Mouse (Mus musculus) hindbrain, embryonic 10.5 days (tissue): Measurements from ENCODE around the gene Atrip. TPM values are rescaled to one million over a fixed set of nuclear protein-coding genes. Genes with fewer than 3 reads are reported as not detected.

ENCODE experiments used
- DNase-seq: peaks from one replicate; pipeline ENCODE4 v3.0.0-alpha.2; 2017; ENCODE audit warnings: low spot score
- H3K27ac ChIP-seq: fragments of 300-500 bp; sonication (generic); 2 replicates; pipeline ENCODE4 v1.5.1; 2016; ENCODE audit warnings: mild to moderate bottlenecking, moderate library complexity
- H3K27me3 ChIP-seq: fragments of 300-500 bp; sonication (generic); 2 replicates; pipeline ENCODE4 v1.6.1; 2016; ENCODE audit warnings: mild to moderate bottlenecking; ENCODE audit not compliant: poor library complexity, insufficient read depth, severe bottlenecking
- H3K36me3 ChIP-seq: fragments of 300-500 bp; sonication (generic); 2 replicates; pipeline ENCODE4 v1.6.1; 2016; ENCODE audit warnings: mild to moderate bottlenecking, moderate library complexity
- H3K4me1 ChIP-seq: fragments of 300-500 bp; sonication (generic); replicated peaks from 2 replicates; pipeline ENCODE4 v1.6.1; 2016; ENCODE audit warnings: mild to moderate bottlenecking
- H3K4me3 ChIP-seq: fragments of 300-500 bp; sonication (generic); 2 replicates; pipeline ENCODE4 v1.5.1; 2016; ENCODE audit warnings: mild to moderate bottlenecking, moderate library complexity
- H3K9me3 ChIP-seq: fragments of 300-500 bp; sonication (generic); 2 replicates; pipeline ENCODE4 v1.6.1; 2016; ENCODE audit warnings: mild to moderate bottlenecking, moderate library complexity
- WGBS: fragments of 180-500 bp; shearing (Covaris S2); methylation state at CpG from one replicate; pipeline ENCODE4 v1.1.7; 2016; 5-methylcytosine and 5-hydroxymethylcytosine counted together
- polyA plus RNA-seq: library from polyadenylated mRNA; unstranded; fragments of >200 nt; fragmentation: Nextera tagmentation; extraction: Ambion mirVana; gene quantifications from 2 replicates; pipeline ENCODE4 v1.2.1, GENCODE M21; 2016

The Atrip gene
- polyA plus RNA-seq, 1 experiment from 2014 or later = 30.5 TPM

GRCm38 (mm10) chr9:109053366-109053765 is 20.6 kb downstream of the Atrip start:
- H3K4me1 ChIP-seq = peaks cover 17% of the 10 kb centered on the region
- H3K9me3 ChIP-seq = no peaks in the 10 kb centered on the region
- no peak overlapping the region for H3K4me3 ChIP-seq
- H3K36me3 ChIP-seq = peaks cover 30% of the 10 kb centered on the region
- DNase-seq = no peak
- WGBS = 78% methylated on average over 3 of the region's 3 CpGs
- H3K27me3 ChIP-seq = no peaks in the 10 kb centered on the region
- no peak overlapping the region for H3K27ac ChIP-seq

DNA sequence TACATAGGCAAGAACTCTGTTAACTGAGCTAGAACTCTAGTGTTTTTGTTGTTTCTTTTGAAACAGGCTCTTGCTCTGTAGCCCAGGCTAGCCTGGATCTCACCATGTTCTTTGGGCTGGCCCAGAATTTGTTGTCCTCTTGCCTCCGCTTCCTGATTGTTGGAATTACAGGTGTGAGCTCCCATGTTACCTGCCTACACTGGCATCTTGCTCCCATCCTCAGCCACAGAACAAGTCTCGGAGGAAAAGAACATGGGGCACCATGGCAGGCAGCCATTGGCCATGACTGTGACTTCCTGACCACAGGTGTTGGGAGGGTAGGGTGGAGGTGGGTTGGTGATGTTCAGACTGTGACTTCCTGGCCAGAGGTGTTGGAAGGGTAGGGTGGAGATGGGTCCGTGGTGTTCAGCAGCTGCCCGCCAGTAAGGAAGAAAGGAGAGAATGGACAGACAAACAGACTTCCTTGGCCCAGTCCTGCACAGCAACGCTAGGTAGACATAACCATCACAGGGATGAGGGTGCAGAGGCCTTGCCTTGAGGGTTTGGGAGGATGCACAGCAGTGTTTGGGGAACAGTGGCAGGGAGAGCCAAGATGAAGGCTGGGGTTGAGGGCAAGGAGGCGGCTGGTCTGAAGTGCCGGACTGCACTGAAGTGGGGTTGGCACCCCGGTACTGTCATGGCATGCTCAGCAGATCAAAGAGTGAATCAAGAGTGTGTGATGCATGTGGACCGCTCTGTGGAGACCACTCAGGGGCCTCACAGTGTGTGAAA is 21.2 kb downstream of the Atrip start:
- WGBS = 91% methylated on average over 9 of the region's 9 CpGs
- Histone ChIP-seq H3K27me3 (no peaks in the 10 kb centered on the region), H3K4me3 (no peak overlapping the region), H3K27ac (no peak overlapping the region), H3K9me3 (no peaks in the 10 kb centered on the region), H3K4me1 (peaks cover 17% of the 10 kb centered on the region), H3K36me3 (peaks cover 24% of the 10 kb centered on the region)
- no peak for DNase-seq

DNA sequence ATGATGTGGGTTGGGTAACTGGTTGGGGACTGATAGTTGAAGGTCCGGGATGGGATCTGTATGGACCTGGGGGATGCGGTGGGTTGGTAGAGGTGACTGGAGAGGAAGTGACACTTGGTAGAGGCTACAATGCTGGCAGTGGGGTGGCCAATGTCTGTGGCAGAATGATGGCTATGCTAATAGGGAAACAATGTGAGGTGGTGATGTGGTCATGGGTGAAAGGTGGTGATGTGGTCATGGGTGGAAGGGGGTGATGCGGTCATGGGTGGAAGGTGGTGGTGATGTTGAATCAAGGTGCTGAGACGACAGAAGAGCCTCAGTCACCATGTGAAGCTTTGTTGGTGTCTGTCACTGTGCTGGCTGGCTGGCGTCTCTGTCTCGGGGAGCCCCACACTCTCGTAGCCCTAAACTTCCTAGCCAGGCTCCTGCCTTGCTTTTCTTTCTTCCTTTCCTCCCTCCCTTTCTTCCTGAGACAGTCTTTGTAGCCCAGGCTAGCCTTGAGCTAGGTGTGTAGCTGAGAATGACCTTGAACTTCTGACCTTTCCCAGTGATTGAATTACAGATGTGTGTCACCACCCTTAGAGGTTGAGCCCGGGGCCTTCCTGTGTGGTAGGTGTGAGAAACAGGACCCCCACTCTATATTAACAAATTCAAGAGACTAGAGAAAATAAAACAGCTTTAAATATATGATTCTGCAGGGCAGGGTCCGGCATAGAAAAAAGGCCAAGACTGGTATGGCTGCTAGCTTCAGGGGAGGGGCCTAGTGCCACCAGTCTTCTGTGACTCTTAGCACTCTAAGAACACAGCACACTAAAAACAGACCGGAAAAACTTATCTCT is 22.1 kb downstream of the Atrip start:
- H3K4me1 ChIP-seq = peaks cover 17% of the 10 kb centered on the region
- WGBS = 90% methylated on average over 10 of the region's 10 CpGs

DNA sequence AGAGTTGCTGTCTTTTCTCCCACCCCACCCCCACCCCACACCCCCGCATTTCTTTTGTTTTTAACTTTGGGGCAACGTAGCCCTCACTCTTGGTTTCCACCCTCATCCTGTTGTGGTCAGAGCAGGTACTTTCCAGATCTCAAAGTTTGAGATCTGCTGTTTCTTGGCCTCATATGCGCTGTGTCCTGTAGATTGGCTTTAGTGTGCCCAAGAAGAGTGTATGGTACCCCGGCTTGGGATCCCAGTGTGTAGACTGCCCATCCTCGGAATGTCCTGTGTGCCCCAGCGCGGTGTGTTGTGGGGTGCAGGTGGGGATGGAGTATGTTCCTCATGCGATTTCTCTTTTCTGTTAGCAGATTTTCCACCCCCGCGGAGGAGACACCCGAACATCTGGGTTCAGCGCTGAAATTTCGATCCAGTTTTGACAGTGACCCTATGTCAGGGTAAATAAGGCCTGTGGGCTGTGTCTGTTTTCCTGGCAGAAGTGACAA is 22.9 kb downstream of the Atrip start:
- Histone ChIP-seq H3K4me3 (no peak overlapping the region), H3K36me3 (peaks cover 7% of the 10 kb centered on the region), H3K4me1 (peaks cover 17% of the 10 kb centered on the region), H3K27ac (no peak overlapping the region), H3K9me3 (no peaks in the 10 kb centered on the region), H3K27me3 (no peaks in the 10 kb centered on the region)
- 91% methylated on average over 13 of the region's 13 CpGs for WGBS
- no peak for DNase-seq

More for the DNA sequence above, 22.1 kb downstream of the Atrip start:
- Histone ChIP-seq H3K4me3 (no peak overlapping the region), H3K27me3 (no peaks in the 10 kb centered on the region), H3K36me3 (peaks cover 15% of the 10 kb centered on the region), H3K9me3 (no peaks in the 10 kb centered on the region), H3K27ac (no peak overlapping the region)
- no peak for DNase-seq

DNA sequence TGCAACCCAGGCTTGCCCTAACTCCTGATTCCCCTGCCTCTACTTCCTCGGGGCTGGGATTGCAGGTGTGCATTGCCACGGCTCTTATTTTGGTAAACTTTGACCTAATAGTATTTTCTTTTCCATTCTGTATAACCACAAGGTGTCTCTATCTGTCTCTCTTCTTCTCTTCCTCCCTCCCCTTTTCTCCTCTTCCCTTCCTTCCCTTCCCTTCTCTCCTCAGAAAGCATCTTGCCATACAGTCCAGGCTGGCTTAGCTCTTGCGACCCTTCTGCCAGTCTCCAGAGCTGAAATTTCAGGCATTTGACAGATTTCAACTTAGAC is 23.3 kb downstream of the Atrip start:
- H3K27me3 ChIP-seq = no peaks in the 10 kb centered on the region
- no peaks in the 10 kb centered on the region for H3K9me3 ChIP-seq
- 84% methylated on average over 3 of the region's 3 CpGs for WGBS
- peaks cover 5% of the 10 kb centered on the region; the same call in 1 of the 2 replicates for H3K36me3 ChIP-seq
- H3K4me3 ChIP-seq = no peak overlapping the region
- H3K4me1 ChIP-seq = peaks cover 17% of the 10 kb centered on the region
- no peak overlapping the region for H3K27ac ChIP-seq
- no peak for DNase-seq

DNA sequence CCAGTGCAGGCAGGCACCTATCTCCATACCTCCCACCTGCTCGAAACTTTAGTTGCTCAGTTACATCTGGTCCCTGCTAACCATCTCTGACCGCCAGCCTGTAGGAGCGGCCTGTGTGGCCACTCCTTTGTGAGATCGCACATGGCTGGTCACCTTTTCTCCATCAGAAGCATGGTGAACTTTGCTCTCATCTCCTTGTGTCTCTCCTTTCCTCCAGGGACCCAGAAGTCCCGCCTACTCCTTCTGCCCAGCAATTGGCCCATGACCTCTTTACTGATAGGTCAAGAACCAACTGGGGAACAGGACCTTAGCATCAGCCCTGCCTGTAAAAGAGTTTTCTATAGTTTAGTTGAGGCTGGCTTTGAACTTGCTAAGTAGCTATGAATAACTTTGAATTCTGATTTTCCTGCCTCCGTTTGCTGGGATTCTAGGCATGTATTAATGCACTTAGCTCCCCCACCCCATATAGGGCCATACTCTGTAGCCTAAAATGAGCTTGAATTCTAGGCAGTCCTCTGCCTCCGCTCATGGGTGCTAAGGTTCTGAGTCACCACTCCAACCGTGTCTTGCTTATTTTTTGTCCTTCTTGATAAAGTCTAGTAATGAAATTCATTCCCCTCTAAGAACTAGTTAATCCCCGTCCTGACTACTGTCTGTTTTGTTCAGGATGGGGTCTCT is 23.8 kb downstream of the Atrip start:
- Histone ChIP-seq H3K9me3 (no peaks in the 10 kb centered on the region), H3K4me1 (peaks cover 12% of the 10 kb centered on the region), H3K36me3 (peaks cover 5% of the 10 kb centered on the region; the same call in 1 of the 2 replicates), H3K27me3 (no peaks in the 10 kb centered on the region), H3K4me3 (no peak overlapping the region), H3K27ac (no peak overlapping the region)
- DNase-seq = no peak
- 79% methylated on average over 9 of the region's 9 CpGs for WGBS

GRCm38 (mm10) chr9:109049316-109049715 is 24.6 kb downstream of the Atrip start:
- no peak for DNase-seq
- Histone ChIP-seq H3K4me1 (peaks cover 5% of the 10 kb centered on the region), H3K36me3 (0 out of 2 replicates have a peak, but pooled peaks cover 5% of the 10 kb centered on the region), H3K27ac (no peak overlapping the region), H3K9me3 (no peaks in the 10 kb centered on the region), H3K4me3 (no peak overlapping the region), H3K27me3 (no peaks in the 10 kb centered on the region)
- WGBS = 77% methylated on average over 7 of the region's 7 CpGs

DNA sequence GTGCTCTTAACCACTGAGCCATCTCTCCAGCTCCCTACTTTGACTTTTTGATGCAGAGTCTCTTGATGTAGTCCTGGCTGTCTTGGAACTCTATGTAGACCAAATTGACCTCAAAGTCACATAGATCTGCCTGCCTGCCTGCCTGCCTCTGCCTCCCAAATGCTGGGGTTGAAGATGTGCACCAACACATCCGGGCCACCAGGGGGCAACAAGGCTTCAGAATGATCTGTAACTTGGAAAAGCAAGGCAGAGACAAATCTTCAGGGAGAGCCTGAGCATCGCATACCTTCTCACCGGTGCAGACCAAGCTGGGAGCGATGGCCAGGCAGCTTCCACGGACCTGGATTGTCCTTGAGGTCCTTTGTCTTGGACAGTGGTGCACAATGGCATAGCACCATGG is 27.6 kb downstream of the Atrip start:
- Histone ChIP-seq H3K27ac (no peak overlapping the region), H3K9me3 (no peaks in the 10 kb centered on the region), H3K36me3 (0 out of 2 replicates have a peak, but pooled peaks cover 1% of the 10 kb centered on the region), H3K4me3 (no peak overlapping the region), H3K27me3 (no peaks in the 10 kb centered on the region), H3K4me1 (no peaks in the 10 kb centered on the region)
- DNase-seq = peak; percentile 57
- WGBS = 46% methylated on average over 5 of the region's 5 CpGs

DNA sequence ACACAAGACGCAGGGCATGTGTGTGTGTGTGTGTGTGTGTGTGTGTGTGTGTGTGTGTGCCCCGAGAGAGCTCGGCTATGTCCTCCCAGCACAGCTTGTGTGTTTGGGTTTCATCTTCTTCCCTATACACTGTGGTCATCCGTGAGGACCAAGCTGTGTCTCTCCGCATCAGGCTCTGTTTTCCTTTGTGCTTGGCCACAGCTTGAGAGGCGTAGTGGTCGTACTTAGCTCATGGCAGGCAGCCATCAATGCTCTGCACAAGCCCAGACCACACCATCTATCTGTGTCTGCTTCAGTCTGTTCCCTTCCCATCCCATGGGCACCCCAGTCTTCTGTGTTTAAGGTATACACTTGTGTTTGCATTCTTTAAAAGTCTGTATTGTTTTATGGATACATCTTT is 32.6 kb downstream of the Atrip start:
- DNase-seq = no peak
- H3K27me3 ChIP-seq = peaks cover 17% of the 10 kb centered on the region; the same call in 1 of the 2 replicates
- 89% methylated on average over 7 of the region's 7 CpGs for WGBS
- peaks cover 32% of the 10 kb centered on the region for H3K4me1 ChIP-seq
- H3K4me3 ChIP-seq = no peak overlapping the region
- H3K9me3 ChIP-seq = no peaks in the 10 kb centered on the region
- no peaks in the 10 kb centered on the region for H3K36me3 ChIP-seq
- H3K27ac ChIP-seq = no peak overlapping the region

GRCm38 (mm10) chr9:109040906-109041305 is 33.0 kb downstream of the Atrip start:
- Histone ChIP-seq H3K9me3 (no peaks in the 10 kb centered on the region), H3K36me3 (no peaks in the 10 kb centered on the region), H3K27ac (no peak overlapping the region), H3K4me1 (peaks cover 32% of the 10 kb centered on the region), H3K4me3 (no peak overlapping the region), H3K27me3 (peaks cover 17% of the 10 kb centered on the region; the same call in 1 of the 2 replicates)
- no peak for DNase-seq
- WGBS = 71% methylated on average over 6 of the region's 6 CpGs

DNA sequence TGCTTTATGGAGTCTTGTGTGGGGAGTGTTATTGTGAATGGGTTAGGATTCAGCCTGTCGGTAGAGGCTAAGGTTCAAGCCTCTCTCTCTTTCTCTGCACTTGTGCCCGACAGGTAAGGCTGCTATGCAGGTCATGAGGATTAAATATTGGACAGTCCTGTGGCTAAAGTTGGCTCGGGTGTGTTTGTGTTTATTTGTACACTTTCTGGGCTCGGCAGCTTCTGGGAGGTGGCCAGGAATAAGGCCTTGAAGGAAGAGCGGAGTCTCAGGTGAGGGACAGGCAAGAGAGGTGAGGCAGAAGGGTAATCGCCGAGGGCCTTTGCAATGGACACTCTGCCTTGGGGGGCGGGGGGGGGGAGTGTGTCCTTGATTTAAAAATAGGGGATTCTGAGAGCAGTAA is 33.7 kb downstream of the Atrip start:
- no peak for DNase-seq
- 86% methylated on average over 8 of the region's 8 CpGs for WGBS
- no peaks in the 10 kb centered on the region for H3K36me3 ChIP-seq

DNA sequence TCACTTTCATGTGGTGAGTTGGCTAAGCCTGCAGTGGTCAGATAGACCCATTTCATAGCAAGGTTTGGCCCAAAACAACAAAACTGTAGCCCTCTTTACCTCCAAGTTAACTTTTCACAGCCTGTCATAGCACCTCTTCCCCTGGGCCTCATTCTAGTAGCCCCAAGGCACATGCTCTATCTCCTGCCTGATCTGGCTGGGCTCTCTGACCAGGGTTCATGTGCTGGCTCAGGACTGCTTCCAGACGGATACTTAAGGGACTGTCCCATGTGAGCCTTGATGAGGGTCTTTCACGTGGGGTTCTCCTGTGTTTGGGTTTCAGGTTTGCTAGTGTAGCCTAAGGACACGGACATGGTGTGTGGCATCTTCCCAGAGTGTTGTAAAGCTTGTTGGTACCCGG is 34.2 kb downstream of the Atrip start:
- Histone ChIP-seq H3K27me3 (peaks cover 17% of the 10 kb centered on the region; the same call in 1 of the 2 replicates), H3K4me3 (peak overlapping the region; percentile 75; the same call in 1 of the 2 replicates), H3K9me3 (no peaks in the 10 kb centered on the region), H3K27ac (no peak overlapping the region), H3K4me1 (peaks cover 32% of the 10 kb centered on the region), H3K36me3 (no peaks in the 10 kb centered on the region)
- DNase-seq = no peak
- 80% methylated on average over 4 of the region's 4 CpGs for WGBS

More for the DNA sequence above, 33.7 kb downstream of the Atrip start:
- H3K4me1 ChIP-seq = peaks cover 32% of the 10 kb centered on the region
- no peaks in the 10 kb centered on the region for H3K9me3 ChIP-seq
- H3K27me3 ChIP-seq = peaks cover 17% of the 10 kb centered on the region; the same call in 1 of the 2 replicates
- H3K4me3 ChIP-seq = no peak overlapping the region
- no peak overlapping the region for H3K27ac ChIP-seq
